Mouse (Mus musculus) ovary, postnatal 36 days (tissue): Measurements from ENCODE around the gene Mill2.
A peak's percentile ranks its signal among the peaks of the same experiment; 100 is the strongest.

Experiments used
- DNase-seq: peaks from one replicate; pipeline ENCODE4 v3.0.0; 2022; ENCODE audit warnings: low spot score, mixed read lengths

Mill2 gene

GRCm38 (mm10) chr7:18875372-18875771 is 35.6 kb downstream of the Mill2 start:
- no peak for DNase-seq

- no peak for DNase-seq
Measured at GRCm38 (mm10) chr7:18878691-18879090, 38.9 kb downstream of the Mill2 start.

DNA sequence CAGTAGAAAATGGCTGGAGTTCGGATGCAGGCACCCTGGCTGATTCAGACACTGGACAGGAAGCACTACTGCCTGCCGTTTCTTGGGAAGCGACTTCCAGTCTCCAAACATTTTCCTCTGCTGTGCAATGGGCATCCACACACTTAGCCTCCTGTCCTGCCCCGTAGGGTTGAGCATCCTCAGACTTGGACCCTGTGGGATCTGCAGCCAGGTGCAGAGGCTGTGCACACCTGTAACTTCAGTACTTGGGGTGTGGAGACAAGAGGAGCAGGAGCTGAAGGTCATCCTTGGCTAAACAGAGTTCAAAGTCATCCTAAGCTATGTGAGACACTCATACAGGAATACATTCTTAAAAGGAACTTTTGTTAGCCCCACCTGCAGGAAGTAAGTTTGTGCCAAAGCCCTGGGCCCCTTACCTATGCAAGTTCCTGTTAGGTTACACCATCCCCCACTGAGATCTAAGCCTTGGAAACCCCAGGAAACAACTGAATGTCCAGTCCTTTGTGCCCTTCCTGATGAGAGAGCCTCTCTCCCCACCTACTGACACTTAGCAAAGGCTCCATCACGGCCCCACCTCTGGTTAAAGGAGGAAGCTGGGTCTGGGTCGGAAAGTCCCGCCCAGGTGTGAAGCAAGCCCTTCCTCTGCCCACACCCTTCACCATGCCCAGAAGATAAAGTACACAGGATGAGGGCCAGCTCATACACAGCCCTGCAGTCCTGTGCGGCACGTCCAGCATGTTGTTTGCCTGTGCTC is 44.4 kb downstream of the Mill2 start:
- no peak for DNase-seq

DNA sequence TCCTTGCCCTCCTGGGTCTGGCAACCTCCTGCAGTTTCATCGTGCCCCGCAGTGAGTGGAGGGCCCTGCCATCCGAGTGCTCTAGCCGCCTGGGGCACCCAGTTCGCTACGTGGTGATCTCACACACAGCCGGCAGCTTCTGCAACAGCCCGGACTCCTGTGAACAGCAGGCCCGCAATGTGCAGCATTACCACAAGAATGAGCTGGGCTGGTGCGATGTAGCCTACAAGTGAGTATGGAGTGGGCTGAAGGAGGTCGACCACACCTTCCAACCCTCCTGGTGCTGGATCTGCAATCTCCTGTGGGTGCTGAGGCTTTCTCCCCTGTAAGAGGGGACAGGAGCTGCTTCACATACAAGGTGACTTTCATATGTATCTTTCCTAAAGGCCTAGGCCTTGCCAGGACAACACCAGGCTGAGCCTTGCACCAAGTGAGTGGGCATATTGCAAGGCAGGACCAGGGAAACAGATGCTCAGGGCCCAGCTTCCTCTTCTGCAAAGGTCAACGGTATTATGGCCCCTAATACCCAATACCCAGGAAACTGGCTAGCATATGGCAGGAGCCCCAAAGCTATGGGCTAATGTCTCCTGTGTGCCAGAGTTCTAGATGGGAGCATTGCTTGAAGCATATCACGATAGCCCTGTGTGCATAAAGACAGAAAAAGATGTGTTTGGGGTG is 45.1 kb downstream of the Mill2 start:
- no peak for DNase-seq

DNA sequence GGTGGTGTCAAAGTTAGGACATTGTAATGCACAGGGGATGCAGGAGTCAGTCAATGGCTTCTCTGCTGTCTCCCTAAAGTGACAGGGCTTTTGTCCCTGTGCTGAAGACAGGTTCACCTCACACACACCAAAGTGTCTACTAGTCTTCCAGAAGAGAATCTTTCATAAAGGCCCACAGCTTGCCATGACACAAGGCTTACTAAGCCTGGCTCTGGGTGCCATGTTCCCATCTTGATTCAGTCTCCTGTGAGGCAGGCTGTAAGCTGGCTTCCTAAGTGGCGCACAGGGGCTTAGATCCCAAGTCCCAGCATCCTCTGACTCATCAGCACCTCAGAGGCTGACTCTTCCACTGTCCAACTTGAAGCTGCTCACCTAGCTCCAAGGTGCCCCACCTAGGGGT is 47.2 kb downstream of the Mill2 start:
- DNase-seq: no peak

- DNase-seq: no peak
Measured at GRCm38 (mm10) chr7:18890848-18891247, 51.1 kb downstream of the Mill2 start.

DNA sequence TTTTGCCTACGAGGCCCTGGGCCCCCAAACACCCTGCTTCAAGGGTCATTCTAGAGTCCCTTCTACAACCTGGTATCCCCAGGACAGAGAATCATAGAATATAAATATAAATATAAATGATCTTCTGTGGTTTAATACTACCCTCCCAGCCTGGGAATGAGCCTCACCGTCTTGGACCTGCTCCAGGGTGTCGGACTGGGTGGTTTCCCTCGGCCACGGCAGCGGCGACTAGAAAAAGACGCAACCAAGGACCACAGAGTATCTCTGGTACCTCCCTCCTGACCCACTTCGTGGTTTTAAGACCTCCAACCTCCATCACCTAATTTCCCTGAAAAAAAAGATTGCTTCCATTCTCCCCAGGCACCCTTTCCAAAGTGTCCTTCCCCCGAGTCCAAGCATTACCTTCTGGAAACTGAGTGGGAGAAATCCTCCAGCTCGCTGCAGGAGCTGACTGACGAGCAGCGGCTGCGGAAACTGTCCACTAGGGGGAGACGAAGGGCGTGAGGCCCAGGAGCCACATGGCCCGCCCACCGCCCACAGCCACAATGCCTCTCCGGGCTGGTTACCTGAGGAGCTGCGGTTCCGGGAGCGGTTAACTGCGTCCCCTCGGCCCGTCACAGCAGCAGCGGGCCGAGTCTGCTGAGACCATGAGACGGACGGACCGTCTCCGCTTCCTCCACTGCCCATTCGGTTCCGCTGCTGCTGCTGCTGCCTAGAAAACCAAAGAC is 52.3 kb downstream of the Mill2 start:
- DNase-seq: peak; percentile 84

GRCm38 (mm10) chr7:18893009-18893408 is 53.2 kb downstream of the Mill2 start:
- no peak for DNase-seq

GRCm38 (mm10) chr7:18893651-18894430 is 54.1 kb downstream of the Mill2 start:
- DNase-seq: peak; percentile 69

GRCm38 (mm10) chr7:18896536-18896935 is 56.8 kb downstream of the Mill2 start:
- peak; percentile 20 for DNase-seq

DNA sequence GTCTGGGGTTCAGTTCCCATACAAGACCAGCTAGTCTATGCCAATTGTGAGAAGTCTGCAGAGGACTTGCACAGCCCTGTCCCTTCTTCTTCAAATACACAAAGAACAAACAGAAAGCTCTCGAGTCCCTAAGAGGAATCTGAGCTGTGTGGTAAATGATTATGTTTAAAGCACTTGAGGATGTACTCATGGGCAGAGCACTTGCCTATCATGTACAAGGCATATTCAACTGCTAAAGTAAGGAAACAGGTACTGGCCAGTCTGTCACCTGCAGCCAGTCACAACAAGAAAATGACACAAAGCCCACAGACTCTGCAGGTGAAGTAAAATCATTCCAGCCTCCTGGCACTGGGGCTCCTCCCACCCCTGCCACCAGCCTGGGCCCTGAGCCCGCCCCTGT is 60.7 kb downstream of the Mill2 start:
- DNase-seq: no peak

DNA sequence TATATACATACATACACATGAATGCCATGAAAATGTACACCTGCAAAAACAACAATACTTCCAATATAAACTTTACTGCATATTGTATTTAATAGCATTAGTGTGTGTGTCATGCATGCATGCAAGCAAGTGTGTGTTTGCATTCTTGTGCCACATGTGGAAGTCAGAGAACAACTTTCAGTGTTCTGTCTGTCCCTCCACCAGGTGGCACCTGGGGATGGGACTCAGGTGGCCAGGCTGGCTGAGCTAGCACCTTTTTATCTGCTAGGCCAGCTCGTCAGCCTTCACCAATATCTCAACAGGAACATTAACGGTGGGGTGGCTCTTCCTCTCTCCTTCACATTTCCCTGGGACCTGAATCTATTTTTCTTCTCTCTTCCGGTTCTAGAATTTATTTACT is 62.7 kb downstream of the Mill2 start:
- no peak for DNase-seq

DNA sequence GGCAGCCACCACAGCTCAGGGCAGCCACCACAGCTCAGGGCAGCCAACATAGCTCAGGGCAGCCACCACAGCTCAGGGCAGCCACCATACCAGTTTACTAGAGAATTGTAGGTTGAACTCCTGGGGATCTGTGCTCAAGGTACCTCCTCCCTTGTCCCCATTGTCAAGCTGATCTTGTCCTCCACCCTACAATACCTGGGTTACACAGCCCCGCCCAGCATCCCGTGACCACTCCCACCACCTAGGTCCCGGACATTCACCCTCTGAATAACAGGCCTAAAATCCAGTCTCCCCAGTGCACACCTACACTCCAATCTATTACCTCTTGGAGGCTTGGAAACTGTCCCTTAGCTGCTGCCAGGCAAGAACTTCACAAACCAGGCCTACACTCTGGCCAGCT is 65.2 kb downstream of the Mill2 start:
- no peak for DNase-seq

DNA sequence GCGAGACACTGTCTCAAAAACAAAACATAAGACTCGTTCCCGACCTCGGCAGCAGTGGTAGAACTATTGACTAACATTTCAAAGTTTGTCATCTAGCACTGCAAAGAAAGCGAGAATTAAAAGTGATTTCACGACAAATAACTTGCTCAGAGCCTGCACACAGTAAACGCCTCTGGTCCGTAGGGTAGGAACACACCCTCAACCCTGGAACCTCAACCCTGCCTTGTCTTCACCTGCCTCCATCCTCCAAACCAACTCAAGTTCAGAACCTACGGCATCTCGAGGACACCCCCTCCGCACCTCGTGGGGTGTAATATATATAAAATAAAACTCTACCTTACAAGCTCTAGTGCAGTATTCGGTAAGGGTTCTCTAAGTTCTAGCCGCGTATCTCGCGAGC is 70.0 kb downstream of the Mill2 start:
- DNase-seq: no peak

DNA sequence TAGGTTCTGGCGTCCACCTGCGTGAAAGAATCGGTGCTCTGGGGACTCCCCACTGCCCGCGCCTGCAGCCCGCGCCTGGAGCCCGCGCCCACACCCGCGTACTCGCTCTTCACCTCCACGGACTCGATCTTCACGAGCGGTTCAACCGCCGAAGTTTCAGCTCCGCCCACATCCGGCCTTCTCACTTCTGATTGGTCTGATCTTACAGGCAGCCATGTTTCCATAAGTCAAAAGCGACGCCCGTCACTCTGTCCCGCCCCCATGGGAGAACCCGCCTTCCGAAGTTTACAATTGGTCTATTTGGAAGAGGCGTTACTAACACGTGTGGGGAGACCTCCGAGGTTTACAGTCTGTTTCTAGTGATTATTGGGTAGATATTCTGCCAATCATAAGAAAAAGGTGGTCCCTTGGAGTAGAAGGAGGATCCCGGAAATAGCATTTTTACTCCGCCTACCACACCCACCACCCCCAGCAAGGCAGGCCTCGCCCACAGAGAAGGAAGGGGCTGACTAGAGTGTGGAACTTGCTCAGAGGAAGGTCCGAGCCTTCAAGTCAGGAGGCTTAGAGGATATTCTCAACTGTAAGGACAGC is 70.6 kb downstream of the Mill2 start, which contains the start of gene Ccdc61:
Gene Ccdc61 (minus strand): TSS at position 175 of the 591 bp plus-strand sequence.
- DNase-seq: peak; percentile 94
